Mouse (Mus musculus): Measurements from ENCODE around the gene Elp4.

Gene Elp4

GRCm38 (mm10) chr2:105685651-105686050 is 218.7 kb downstream of the Elp4 start:
- in situ Hi-C loops (cut with MboI; ENCODE audit: unreplicated experiment in 2 of 2) = no loop called here

DNA sequence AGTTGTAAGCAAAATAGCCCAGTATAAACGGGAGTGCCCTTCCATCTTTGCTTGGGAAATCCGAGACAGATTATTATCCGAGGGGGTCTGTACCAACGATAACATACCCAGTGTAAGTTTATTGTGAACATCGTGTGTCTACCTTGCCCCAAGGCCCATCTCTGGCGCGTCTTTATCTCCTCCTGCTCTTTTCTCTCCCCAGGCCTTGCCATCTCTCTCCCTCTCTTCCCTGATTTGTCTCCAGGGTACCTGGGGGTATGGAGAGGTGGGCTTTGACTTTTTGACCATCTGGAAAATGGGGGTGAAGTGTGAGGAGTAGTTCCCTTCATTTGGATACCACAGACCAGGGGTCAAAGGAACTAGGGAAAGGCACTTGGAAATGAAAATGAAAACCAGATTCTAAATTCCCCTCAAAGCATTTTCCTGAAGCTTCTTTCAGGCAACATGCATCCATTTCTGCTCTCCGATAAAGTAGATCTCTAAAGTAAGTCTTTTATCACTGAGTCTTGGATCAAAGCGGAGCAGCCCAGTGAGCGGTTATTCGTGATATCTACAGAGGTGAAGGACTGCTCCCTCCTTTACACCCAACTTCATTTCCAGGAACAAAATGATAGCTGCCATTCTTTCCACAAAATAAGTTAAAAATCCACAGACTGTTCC is 219.2 kb downstream of the Elp4 start:
- in situ Hi-C loops (cut with MboI; ENCODE audit: unreplicated experiment in 2 of 2) = no loop called here

DNA sequence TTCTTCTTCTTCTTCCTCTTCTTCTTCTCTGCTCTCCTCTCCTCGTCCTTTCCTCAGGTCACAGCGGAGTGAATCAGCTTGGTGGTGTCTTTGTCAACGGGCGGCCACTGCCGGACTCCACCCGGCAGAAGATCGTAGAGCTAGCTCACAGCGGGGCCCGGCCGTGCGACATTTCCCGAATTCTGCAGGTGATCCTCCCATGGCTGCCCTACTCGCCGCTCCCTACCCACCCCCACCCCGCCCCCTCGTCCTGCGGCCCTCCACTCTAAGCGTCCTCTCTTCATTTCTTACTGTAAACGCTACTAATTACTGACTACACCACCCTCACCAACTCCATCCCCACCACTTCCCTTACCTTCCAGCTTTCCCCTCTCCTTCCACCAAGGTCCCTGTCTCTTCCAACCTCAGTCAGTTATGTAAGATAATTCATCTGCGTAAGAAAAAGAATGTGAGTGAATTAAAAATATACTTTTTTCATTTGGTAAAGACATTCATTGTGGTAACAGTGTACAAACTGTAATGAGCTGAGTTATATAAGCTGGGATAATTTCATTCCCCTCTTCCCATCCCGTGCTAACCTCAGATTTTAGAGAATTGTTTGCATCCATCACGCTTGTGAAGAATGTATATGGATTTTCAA is 220.5 kb downstream of the Elp4 start:
- in situ Hi-C loops (cut with MboI; ENCODE audit: unreplicated experiment in 2 of 2) = no loop called here

GRCm38 (mm10) chr2:105682634-105683351 is 221.6 kb downstream of the Elp4 start:
- in situ Hi-C loops (cut with MboI; ENCODE audit: unreplicated experiment in 2 of 2) = no loop called here

DNA sequence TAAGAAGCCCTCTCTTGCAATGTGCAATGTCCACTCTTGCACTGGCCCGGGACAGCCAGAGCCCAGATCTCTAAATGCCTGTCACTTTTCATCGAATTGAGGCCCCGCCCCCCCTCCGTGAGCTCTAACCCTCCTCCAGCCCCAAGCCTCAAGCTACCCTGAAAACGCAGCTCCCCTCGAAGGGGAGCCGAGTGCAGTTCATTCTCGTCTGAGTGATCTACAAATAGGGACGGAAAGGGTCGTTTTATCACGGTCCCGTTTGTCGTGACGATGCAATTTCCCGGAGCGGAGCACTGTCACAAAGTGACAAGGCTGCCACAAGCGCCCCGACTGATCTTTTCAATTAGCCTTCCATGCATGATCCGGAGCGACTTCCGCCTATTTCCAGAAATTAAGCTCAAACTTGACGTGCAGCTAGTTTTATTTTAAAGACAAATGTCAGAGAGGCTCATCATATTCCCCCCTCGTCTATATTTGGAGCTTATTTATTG is 222.3 kb downstream of the Elp4 start:
- in situ Hi-C loops (cut with MboI; ENCODE audit: unreplicated experiment in 2 of 2) = no loop called here

- in situ Hi-C loops (cut with MboI; ENCODE audit: unreplicated experiment in 2 of 2) = no loop called here
These were observed 223.2 kb downstream of the Elp4 start for GRCm38 (mm10) chr2:105680999-105681710.

GRCm38 (mm10) chr2:105680146-105680998 is 224.0 kb downstream of the Elp4 start:
- in situ Hi-C loops (cut with MboI; ENCODE audit: unreplicated experiment in 2 of 2) = no loop called here

DNA sequence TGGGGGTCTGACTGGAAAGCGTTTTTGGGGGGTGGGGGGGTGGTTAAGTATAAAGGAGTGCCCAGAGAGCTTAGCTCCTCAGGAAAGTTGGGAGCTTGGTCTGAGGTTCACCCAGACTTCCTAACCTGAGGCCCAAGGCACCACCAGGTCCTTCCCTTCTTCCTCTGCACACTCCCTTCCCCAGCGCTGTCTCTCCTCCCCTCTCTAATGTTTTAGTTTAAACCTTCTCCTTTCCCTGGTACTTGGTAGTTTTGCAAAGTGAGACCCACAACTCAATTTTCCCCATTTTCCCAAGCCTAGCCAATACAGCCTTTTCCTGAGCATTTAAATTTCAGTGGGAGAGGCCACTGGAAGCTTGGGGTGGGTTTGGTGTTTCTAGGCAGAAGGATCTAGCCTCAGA is 225.0 kb downstream of the Elp4 start:
- in situ Hi-C loops (cut with MboI; ENCODE audit: unreplicated experiment in 2 of 2) = no loop called here

GRCm38 (mm10) chr2:105678880-105679321 is 225.5 kb downstream of the Elp4 start:
- in situ Hi-C loops (cut with MboI; ENCODE audit: unreplicated experiment in 2 of 2) = no loop called here

DNA sequence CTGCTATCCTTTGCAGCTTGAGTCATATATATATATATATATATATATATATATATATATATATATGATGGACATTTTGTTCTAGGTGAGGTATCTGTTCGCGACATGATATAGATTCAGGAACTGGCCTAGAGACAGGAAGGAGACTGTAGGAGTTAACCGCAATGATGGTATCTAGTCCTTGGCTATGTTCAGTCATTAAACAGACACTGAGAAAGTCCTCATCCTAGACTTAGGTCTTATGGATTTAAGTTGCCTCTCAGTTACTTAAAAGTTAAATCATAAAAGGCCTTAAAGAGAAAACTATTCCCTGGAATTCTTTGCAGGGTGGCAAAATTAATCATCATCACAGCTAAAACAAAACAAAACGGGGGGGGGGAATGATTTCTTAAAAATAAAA is 226.1 kb downstream of the Elp4 start:
- in situ Hi-C loops (cut with MboI; ENCODE audit: unreplicated experiment in 2 of 2) = no loop called here

DNA sequence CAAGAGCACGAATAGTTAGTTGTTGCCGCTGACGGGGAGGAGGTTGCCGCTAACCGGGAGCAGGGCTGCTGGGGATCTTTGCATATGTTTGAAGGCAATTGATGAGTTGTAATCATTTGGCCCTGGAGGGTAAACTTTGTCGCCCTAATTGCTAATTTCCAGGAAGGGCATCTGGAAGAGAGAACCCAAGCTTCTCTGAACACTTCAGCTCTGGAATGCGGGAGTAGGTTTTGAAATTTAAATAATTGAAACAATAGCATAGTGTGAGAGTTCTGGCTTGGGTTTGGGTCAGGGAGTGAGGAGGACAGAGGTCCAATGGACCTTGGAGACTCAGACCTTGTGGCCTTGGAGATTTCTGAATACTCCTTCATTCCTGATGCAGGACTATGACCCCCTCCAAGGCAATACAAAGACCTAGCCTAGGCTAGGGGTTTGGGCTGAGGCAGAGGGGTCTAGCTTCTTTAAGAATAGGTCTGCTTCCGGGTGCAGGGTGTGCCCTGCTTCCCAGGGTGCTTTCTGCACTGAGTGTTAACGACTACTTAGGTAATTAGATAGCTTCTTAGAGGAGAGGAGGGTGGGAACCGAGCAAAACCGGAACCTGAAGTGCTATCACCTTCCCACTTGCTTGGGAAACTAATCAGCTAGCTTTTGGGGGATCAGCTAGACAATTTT is 226.8 kb downstream of the Elp4 start:
- in situ Hi-C loops (cut with MboI; ENCODE audit: unreplicated experiment in 2 of 2) = no loop called here

- in situ Hi-C loops (cut with MboI; ENCODE audit: unreplicated experiment in 2 of 2) = no loop called here
These were observed 227.4 kb downstream of the Elp4 start for GRCm38 (mm10) chr2:105676909-105677433.

DNA sequence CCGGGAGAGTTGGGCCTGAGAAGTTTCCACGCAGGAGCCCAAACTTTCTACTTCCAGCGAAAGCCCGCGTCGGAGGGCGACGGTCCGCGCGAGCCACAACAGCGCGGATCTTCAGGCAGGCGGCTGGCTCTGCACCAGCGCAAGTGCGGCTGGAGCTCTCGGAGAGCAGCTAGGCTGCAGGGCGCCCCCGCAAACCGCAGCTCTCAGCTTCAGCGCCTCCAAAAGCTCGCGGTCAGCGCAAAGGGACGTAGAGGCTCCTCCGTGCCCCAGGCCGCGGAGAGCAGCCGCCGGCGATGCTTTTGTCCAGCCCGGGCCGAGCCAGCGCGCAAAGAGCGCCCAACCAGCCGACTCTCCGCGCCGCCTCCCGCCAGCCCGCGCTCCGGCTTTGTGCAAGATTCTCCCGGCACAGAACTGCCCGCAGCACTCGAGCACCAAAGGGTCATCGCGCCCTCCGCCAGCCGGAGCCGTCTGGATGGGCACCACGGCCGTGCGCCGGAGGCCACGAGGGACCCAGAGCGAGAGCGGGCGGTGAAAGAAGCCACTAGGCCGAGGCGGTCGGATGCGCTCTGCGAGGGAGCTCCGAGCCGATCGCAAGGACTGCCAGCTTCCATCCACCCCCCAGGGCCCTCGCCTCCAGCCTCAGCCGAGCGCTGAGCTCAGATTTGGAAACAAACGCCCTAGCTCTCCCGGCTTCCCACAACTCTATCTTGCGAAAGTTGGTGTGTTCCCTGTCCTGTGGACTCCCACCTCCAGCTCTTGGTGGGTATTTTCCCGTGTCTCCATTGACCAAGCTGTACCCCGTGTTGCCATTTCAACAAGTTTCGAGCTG is 228.1 kb downstream of the Elp4 start:
- in situ Hi-C loops (cut with MboI; ENCODE audit: unreplicated experiment in 2 of 2) = no loop called here

GRCm38 (mm10) chr2:105675730-105676079 is 228.7 kb downstream of the Elp4 start:
- in situ Hi-C loops (cut with MboI; ENCODE audit: unreplicated experiment in 2 of 2) = no loop called here

GRCm38 (mm10) chr2:105674875-105675729 is 229.3 kb downstream of the Elp4 start:
- in situ Hi-C loops (cut with MboI; ENCODE audit: unreplicated experiment in 2 of 2) = no loop called here

DNA sequence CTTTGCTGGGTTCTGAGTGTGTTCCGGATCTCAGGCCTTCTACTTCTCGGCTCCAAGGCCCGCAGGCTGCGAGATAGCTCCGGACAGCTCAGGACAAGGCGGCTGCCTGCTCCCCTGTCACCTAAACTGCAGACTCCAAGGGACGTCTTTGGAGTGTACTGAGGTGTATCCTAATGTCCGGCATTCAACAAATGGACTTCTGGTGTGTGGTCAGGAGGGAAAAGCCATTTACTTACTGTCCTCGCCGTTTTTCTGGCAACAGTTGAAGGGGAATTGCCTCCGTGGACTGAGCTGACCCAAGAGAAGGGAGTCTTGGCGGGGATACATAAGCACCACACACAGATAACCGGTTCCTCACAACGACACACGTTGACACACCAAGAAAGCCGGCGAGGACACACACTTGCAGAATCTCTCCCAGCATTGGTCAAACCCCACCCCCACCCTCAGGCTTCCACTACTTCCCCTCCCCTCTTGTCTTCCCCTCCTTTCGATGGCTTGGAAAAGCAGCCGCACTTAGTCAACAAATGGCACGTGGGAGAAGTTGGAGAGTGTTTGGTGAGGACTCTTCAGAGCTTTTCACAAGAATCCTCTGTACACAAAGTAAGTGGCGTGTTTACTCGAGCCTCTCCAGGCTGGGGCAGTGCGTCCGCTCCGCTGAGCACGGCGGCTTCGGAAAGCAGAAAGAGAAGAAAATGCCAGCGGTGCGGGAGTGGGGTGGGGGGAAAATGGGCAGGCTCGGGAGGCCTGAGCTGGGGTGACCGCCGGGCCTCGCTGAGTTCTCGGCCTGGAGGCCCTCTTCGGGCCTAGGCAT is 230.1 kb downstream of the Elp4 start:
- in situ Hi-C loops (cut with MboI; ENCODE audit: unreplicated experiment in 2 of 2) = no loop called here

DNA sequence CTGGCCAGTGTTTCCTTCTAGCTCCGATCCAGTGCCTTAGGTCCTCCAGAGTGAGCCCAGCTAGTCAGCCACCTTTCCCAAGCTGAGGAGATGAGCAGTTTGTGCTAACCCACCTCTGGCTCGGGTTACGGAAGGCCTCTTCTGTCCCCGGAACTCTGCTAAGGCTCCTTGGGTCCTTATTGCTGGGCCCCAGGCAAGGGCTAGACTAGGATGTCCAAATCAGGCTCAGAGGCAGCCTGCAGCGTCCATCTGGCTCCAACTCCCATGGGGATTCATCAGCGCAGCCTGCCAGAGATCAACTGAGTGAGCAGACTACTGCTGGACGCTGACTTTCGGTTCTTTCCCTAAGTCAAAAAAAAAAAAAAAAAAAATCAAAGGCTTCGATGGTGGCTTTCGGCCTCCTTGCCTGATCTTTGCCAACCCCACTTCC is 230.7 kb downstream of the Elp4 start:
- in situ Hi-C loops (cut with MboI; ENCODE audit: unreplicated experiment in 2 of 2) = no loop called here
